Mouse (Mus musculus): ENCODE data around the gene Stk39.
A peak's percentile ranks its signal among the peaks of the same experiment; 100 is the strongest.

Stk39 gene

GRCm38 (mm10) chr2:68419165-68419564 is 52.9 kb downstream of the Stk39 start:
- no peak for DNase-seq

GRCm38 (mm10) chr2:68417081-68417480 is 55.0 kb downstream of the Stk39 start:
- no peak for DNase-seq

- DNase-seq, result no peak
Observed at GRCm38 (mm10) chr2:68415691-68416090, 56.4 kb downstream of the Stk39 start.

GRCm38 (mm10) chr2:68412149-68412548 is 59.9 kb downstream of the Stk39 start:
- DNase-seq, result no peak

GRCm38 (mm10) chr2:68411201-68411600 is 60.9 kb downstream of the Stk39 start:
- DNase-seq, result no peak

GRCm38 (mm10) chr2:68409640-68410215 is 62.3 kb downstream of the Stk39 start:
- DNase-seq, result no peak

- DNase-seq, result no peak
Observed at GRCm38 (mm10) chr2:68408271-68408980, 63.6 kb downstream of the Stk39 start.

GRCm38 (mm10) chr2:68407179-68407950 is 64.7 kb downstream of the Stk39 start:
- DNase-seq, result no peak

- DNase-seq, result no peak
Observed at GRCm38 (mm10) chr2:68406571-68407074, 65.4 kb downstream of the Stk39 start.

- no peak for DNase-seq
Observed at GRCm38 (mm10) chr2:68405163-68405715, 66.8 kb downstream of the Stk39 start.

- no peak for DNase-seq
Observed at GRCm38 (mm10) chr2:68404274-68405162, 67.5 kb downstream of the Stk39 start.

GRCm38 (mm10) chr2:68393611-68394549 is 78.2 kb downstream of the Stk39 start:
- no peak for DNase-seq

GRCm38 (mm10) chr2:68387824-68388582 is 84.1 kb downstream of the Stk39 start:
- no peak for DNase-seq

GRCm38 (mm10) chr2:68386313-68386863 is 85.7 kb downstream of the Stk39 start:
- no peak for DNase-seq

- DNase-seq, result no peak
Observed at GRCm38 (mm10) chr2:68385654-68386312, 86.3 kb downstream of the Stk39 start.

- DNase-seq, result no peak
Observed at GRCm38 (mm10) chr2:68383964-68384363, 88.1 kb downstream of the Stk39 start.

GRCm38 (mm10) chr2:68382394-68383059 is 89.5 kb downstream of the Stk39 start:
- DNase-seq, result peak; percentile 57 to 71

- DNase-seq, result no peak
Observed at GRCm38 (mm10) chr2:68381881-68382280, 90.2 kb downstream of the Stk39 start.

- DNase-seq, result peak; percentile 30 to 53
Observed at GRCm38 (mm10) chr2:68381205-68381604, 90.9 kb downstream of the Stk39 start.

Measured in thymus, adult 18-20 months (tissue).